Mouse (Mus musculus): ENCODE measurements around the gene Lurap1l.

DNA sequence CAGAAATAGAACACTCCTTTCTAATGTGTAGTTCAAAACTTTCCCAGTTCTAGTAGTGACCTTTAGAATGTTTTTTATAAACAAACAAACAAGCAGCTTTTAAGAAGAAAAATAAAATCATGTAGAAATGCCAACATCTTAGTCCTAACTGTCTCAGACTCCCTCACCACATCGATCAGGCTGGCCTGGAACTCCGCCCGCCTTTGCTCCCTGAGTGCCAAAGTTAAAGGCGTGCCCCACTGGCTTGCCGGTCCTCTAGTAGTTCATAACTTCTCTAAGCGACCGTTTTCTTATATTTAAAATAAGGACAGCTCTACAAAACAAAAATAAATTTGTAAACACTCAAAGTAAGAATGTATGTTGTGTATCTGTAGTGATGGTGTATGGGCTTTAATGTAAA lies 46.5 kb upstream of the Lurap1l start:
- TF ChIP-seq CTCF (IDR thresholded peaks at IDR 0.05; ENCODE audit: insufficient read depth, low read depth, low read length) (no peak), POLR2A (IDR thresholded peaks at IDR 0.05; ENCODE audit: insufficient read depth, low read depth, low read length) (no peak)

Measured in olfactory bulb, adult 2 months (tissue).